Mouse (Mus musculus): ENCODE results near the gene Ccdc93.

The Ccdc93 gene

DNA sequence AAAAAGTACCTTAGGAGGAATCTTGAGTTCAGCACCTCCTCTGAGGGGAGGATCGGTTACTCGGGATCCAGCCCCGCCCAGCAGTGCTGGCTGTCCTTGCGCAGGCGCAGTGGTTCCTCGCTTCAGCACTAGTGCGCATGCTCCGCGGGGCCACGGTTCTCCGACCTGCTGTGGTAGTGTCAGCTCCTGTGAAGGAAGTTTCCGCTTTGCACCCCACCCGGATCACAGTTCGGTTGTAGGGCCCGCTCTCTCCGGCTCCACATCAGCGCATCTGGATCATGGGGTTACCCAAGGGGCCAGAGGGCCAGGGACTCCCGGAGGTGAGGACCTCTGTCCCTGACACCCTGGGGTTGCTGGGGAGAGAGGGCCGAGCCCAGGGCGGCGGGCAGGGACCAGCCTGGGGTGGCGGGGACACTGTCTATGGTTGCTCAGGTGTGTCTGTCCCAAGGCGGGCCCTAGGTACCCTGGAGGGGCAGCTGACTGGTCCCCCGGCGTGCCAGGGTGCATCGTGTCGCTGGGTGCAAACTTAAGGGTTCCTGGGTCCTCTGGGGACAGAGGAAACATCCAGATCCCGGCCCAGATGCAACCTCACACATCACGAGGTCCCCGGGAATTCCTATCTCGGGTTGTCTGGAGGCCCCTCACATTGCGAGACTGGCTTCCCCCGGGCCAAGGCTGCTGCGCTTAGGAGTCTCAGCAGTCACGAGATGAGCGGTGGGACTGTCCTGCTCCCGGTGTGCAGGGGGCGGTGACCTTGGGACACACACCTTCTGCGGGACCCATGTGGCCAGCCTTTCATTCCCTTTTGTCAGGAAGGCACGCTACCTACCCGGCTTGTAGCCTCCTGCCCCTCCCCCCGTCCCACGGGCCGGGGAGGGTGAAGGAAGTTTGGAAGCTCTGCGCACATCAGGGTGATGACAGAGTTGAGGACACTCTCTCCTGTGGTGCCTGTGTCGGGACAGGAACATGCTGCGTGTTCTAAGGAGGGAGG, at the start of gene Ccdc93:
Gene Ccdc93 (plus strand): TSS at position 112 of the 991 bp plus-strand sequence.
- peak; percentile 96 for DNase-seq (ENCODE audit: low read depth, low spot score)

DNA sequence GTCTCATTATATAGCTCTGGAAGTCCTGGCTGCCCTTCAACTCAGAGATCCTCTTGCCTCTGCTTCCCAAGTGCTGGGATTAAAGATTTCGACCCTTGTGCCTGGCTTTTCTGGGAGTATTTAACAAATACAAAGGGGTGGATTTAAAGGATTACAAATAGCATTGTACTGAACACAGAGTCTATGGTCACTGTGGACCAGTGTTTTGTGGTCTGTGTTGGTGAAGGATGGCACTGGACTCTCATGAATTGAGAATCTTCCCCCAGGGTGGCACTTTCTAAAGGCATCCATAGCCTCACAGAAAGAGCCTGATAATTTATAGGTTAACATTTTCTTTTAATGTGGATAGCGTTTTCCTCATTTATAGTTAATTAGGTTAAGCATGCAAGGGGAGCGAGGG, 49.3 kb upstream of the Ccdc93 start:
- DNase-seq (ENCODE audit: low read depth, low spot score), result no peak

DNA sequence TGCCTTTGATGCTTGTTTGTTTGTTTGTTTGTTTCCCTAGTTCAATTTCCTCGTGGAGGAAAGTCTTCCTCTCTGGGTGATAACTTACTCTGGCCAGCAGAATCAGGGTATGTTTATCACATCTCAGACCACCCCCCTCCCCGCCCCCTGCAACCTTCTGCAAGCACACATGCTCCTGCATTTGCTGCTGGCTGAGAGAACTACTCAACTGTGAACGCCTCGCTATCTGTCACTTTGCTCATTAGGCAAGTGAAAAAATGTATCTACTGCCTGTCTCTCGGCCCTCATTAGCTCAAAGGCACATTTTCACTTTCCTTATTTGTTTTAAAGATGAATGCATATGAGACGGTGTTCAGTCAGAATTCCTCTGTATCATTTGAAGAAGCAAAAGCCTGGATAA, 42.5 kb upstream of the Ccdc93 start:
- peak; percentile 15 for DNase-seq (ENCODE audit: low read depth, low spot score)

DNA sequence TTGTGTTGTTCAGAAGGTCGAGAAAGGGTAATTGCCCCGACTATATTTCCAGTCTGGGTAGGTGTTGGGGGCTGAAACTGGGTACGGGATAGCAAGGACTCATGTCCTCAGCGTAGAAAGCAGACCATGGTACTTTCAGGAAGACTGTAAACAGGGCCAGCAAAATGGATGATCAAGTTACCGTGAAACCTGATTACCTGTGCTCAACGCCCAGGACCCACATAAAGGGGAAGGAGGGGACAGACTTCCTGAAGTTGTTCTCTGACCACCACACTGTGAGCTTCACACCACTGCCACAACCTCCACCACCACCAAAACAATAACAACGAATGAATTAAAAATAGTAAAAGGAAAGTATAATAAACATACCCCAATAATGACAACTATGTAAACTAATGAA, 42.1 kb upstream of the Ccdc93 start:
- DNase-seq (ENCODE audit: low read depth, low spot score), result no peak

DNA sequence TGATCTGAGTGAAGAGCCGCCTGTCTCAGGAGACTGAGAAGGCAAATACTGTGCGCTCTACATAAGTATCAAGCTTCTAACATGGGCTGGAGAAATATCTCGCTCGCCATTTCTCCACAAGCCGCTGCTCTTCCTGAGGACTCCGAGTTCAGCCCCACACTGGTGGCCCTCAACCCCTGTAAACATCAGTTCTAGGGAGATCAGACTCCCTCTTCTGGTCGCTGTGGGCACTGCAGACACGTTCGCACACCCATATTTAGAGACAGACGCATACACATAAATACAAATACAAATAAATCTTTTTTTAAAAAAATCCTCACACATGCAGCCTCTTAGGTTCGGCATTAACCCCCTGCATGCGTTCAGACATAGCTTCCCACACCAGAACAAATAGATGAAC, 41.3 kb upstream of the Ccdc93 start:
- no peak for DNase-seq (ENCODE audit: low read depth, low spot score)

DNA sequence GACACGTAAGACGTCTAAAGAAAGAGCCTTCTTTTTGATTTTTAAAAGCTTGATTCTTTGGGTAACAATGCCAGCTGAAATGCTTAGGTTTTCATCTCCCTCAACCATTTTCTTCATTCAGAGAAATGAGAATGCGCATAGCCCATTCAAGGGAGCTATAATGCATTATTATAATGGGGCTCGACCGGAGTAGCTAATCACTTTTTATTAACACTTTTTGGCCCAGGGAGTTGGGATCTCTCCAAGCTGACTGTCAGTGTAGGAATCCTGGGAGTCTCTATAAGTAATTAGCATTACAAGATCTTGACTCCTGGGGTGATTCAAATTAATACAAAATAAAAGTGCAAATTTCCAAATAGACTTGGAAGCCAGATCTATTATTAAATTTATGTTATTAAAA, 40.8 kb upstream of the Ccdc93 start:
- DNase-seq (ENCODE audit: low read depth, low spot score), result no peak

DNA sequence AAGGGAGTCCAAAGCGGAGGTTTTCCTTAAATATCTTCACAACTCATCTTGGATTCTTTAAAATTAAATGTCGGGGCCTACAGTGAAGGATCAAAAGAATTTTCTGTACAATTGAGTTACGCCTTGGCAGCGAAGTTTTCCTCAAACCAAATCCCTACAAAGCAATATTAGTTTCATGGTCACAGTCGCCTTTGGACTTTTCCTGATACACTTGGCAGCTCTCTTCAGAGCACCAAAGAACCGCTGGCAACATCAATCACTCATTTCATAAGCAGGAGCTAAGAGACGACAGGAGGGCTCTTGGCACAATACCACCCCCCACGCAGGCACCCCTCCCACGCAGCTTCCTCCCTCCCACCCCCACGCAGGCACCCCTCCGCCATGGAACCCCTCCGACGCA, 40.4 kb upstream of the Ccdc93 start:
- no peak for DNase-seq (ENCODE audit: low read depth, low spot score)

DNA sequence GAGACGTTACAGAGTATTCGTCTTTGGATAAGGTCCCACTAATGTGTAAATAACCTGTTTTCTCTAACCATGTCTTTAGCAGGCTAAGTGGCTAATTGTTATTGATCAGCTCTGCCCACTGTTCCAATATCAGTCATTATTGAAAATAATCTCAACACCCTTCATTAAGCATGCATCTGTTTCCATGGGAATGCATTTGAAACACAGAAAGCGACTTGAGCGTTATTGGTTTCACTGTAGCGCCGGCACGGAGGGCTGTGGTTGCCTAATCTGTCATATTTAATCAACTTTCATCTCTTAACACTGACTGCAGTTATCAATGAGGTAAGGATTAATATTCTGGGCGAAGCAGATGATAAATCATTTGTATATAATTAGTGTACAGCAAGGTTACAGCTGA, 40.0 kb upstream of the Ccdc93 start:
- no peak for DNase-seq (ENCODE audit: low read depth, low spot score)

DNA sequence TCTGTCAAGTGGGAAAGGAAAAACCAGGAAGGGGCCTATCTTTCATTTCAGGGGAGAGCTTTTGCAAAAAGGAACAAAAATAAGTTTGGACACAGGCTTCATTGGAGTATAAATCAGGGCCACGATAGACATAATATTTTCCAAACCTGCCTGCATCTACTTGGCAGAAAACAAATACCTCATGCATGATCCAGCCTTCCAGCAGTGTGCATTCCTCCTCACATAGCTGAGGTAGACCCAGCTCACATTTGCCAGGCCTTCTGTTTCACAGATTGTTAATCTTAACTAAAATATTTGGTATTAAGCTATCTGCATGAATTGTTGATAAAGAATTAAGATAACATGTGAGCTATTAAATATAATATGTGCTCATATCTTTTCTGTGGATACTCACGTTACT, 37.7 kb upstream of the Ccdc93 start:
- no peak for DNase-seq (ENCODE audit: low read depth, low spot score)

DNA sequence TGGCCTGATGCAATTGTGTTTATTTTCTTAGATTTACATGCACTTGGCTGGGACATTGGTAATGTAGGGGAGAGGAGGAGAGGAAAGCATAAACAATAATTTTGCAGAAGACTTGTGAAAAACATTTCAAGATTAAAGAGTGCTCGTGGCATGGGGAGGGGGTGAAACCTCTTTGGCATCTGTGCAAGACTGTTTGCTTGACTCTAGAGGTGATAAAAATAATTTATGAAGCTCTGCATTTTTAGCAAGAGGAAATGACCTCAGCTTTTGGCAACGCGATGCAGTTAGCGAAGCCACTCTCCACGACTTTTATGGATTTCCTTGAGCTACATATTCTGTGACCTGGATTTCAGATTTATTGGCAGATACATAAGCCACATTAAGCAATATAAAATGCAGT, 36.1 kb upstream of the Ccdc93 start:
- peak; percentile 9 for DNase-seq (ENCODE audit: low read depth, low spot score)

DNA sequence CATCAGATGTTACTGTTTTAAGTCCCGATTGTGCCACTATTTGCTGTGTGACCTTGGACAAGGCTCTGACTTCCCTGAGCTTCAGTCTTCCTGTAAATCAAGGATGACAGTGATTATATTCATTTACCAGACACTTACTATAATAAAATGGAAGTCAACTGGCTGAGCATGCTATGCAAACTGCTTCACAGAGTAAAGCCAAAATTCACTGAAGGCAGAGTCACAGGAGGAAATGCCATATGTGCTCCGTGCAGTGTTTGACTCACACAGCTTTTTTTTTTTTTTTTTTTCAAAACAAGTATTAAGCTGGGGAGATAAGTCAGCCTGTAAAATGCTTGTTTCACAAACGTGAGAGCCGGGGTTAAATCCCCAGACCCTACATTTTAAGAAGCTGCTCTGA, 34.3 kb upstream of the Ccdc93 start:
- peak; percentile 69 for DNase-seq (ENCODE audit: low read depth, low spot score)

DNA sequence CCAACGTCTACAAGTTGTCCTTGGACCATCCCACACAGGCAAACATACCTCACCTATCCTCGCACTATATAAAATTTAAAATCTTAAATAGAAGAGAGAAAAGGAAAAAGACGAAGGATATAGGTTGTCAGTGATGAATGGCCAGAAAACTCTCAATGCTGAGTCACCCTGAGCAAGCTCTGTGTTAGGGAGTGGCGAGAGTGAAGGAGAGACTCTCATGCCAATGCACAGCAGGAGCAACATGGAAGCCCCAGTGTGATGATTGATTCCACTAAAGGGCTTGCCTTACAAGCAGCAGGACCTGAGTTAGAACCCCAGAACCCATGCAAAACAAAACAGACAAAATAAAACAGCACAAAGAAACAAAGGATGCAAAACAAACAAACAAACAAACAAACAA, 32.6 kb upstream of the Ccdc93 start:
- no peak for DNase-seq (ENCODE audit: low read depth, low spot score)

DNA sequence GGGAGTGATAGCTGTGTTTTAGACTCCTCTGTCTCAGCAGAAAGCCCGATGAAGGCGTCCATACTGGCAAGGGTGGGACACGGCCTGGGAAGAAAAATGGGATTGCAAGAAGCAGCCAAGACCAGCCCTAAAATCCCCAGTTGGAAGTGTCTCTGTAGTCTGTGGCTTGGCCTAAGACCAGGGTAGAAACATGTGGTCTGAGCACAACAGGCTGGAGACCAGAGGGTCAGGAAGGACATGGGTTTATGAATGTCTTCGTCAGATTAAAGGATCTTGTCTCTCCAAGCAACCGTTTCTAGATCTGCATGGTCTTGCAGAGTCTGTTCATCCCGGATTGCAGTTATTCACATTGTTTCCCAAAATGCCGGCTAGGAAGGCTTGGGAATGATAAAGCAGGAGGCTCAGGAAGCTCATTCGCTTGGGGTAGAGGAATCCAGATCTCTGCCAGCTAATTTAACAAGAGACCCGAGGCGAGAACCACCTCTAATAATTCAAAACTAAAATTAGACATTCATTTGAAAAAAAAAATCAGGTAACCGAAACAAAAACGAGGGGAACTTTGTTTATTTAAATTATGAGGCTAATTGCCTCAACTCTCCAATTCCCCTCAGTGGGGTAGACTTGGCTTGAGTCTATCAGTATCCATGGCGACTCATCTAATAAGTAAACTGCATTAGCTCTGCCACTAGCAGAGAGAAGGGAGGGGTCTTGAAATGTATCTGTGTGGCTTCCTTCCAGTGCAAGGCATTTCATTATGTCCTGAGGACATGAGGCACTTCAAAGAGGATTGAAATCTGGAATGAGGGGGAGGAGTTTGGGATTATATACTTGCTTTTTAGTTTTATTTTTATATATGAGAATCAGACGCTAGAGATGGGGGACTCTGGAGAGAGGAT, 31.6 kb upstream of the Ccdc93 start:
- no peak for DNase-seq (ENCODE audit: low read depth, low spot score)

DNA sequence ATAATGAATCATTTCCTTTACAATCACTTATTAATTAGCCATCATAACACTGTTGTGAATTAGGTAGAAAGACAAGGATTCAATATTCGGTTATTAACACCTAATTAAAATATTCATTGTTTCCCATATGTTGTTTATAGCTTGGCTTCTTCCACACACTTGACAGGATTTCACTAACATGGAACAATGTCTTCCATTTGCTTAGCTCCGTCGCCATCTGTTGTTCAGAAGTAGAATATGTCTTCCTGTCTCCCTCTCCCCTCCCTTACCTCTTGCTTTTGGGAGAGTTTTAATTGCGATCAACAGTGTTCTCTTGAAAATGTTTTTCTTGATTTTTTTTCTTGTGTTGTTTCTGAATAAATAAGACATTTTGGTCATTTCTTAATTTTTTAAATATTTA, 30.6 kb upstream of the Ccdc93 start:
- peak; percentile 78 for DNase-seq (ENCODE audit: low read depth, low spot score)

DNA sequence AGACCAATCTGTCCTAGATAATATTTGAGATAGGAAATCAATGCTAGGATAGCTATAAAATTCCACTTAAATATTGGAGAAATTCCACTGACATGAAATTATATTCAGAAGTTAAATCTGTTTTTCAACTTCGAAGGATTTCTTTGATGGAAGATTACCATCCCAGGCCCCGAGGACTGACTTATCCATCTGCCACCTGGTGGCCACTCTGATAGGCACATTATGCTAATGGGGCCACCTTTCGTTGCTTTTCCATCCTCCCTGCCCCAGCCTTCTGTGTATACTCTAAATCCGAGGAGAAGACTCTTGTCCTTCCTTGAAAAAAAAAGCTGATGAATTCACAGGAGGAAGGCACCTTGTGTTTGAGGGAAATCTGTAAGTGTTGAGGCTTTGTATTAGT, 11.8 kb upstream of the Ccdc93 start:
- DNase-seq (ENCODE audit: low read depth, low spot score), result peak; percentile 63

DNA sequence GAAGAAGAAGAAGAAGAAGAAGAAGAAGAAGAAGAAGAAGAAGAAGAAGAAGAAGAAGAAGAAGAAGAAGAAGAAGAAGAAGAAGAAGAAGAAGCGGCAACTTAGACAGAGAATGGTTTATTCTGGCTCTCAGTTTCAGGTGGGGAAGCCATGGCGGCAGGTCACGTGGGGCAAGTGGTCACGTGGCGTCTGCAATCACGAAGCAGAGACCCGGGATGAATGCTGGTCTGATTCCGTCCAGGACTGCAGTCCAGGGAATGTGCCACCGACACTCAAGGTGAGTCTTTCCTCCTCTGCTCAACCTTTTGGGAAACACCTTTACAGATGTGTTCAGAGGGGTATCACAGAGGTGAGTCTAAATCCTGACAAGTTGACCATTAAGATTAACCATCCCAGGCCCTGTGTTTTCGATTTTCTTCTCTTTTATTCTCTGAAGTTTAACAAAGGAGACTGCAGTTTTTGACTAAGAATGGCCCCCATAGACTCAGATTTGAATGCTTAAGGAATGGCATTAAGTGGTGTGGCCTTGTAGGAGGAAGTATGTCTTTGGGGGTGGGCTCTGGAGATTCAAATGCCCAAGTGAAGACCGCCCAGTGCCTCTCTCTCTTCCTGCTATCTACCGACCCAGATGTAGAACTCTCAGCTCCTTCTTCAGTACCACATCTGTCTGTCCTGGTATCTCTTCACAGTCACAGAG, 11.1 kb upstream of the Ccdc93 start:
- no peak for DNase-seq (ENCODE audit: low read depth, low spot score)

DNA sequence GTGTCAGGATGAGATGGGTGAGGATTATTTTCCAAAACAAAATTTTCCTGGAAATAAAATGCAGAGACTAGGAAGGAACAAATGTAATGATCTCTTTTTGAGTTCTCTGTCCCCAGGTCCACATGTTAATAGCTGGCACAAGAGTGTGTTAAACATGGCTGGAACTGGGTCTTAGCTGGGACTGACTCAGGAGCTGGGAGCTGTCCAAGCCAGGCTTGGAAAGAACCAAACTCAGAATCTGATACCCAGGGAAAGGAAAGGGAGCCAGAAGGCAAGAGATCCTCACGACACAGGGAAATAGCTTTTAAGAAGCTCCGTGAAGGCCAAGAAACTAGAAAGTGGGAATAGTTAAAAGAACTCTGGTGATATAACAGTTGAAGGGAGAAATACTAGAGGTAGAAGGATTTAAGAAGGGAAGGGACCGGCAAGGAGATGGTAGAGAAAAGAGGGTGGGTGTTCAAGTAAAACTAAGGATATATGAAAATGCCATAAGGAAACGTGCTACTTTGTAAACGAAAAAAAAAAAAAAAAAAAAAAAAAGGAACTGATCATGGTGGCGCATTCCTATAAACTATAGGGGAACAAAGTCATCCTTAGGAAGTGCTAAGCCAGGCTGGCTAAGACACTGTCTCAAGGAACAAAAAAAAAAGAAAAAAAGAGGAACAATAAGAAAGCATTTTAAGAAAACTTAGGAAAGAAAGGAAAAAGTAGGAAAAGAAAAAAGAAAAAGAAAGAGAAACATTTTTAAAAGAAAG, 489 bp upstream of the Ccdc93 start:
- no peak for DNase-seq (ENCODE audit: low read depth, low spot score)

DNA sequence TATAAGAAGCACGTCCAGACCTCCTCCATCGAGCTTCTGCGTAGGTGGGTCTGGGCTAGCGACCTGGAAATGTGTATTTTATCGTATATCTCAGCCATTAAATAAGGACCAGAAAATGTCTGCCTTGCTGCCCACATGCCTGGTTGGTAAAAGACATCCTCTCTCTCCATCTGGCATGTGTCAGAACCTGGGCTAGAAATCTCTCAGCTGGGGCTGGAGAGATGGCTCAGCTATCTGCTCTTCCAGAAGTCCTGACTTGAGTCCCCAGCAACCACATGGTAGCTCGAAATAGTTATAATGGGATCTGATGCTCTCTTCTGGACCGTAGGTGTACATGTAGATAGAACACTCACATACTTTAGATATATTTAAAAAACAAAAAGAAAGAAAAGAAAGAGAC, 5.1 kb downstream of the Ccdc93 start:
- DNase-seq (ENCODE audit: low read depth, low spot score), result peak; percentile 70

DNA sequence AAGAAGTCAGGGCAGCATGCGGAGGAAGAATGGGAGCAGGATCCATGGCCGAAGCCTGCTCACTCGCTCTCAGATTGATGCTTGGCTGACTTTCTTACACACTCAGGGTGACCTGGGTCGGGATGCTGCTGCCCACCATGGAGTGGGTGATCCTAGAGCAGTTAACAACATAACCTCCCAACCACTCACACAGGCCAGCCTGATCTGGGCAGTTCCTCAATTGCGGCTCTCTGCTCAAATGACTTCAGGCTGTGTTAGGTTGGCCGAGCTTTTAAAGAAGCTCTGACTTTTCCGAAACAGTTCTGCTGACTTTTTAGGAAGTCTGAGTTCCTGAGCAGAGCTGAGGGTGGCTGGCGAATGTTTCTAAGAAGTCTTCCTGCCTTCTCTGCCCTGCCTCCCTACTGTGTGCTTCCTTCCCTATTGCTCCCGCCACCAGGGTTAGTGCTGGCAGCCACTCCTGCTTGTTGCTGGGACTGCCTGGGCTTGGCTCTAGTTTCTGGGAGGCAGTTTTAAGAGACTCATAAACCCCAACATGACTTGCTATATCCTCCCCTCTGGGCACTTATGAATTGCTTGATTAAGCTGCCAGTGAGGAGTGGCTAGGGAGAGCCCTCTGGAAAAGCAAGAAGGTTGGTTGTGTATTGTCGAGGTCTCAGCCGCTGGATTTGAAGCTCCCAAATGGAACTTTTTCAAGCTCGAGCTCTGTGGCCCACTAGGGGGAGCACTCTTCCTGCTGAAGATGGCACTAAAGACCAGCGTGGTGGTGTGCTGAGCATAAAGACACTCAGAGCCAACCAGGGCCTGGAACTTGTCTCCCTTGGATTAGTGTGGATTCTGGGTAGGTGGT, 9.9 kb downstream of the Ccdc93 start:
- peak; percentile 91 for DNase-seq (ENCODE audit: low read depth, low spot score)

DNA sequence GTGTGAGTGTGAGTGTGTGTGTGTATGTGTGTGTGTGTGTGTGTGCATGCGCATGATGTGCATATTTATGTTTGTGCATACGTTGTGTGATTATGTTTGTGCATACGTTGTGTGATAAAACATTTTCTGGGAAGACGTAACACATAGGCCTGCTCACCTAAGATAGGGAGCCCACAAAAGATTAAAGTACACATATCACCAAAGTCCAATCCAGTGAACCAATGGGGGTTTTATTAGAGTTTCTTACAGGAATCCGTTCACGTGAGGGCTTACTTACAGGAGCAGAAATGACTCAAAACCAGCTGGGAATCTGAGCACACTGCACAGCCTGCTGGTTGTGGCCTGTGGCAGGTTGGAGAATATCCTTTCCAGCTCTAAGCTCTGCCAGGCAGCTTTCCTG, 13.3 kb downstream of the Ccdc93 start:
- DNase-seq (ENCODE audit: low read depth, low spot score), result no peak

All from brain, adult 2 months (tissue).